Mouse (Mus musculus) heart, adult 2 months (tissue): ENCODE results near the gene Vpreb3. TPM values are rescaled to one million over a fixed set of nuclear protein-coding genes. Genes with fewer than 3 reads are reported as not detected.
A peak's percentile ranks its signal among the peaks of the same experiment; 100 is the strongest.

ENCODE experiments used
- DNase-seq, 2 experiments: peaks; one replicate each; pipeline ENCODE4 v3.0.0; 2021
- H3K27ac ChIP-seq: fragments of 200-600 bp; 2 replicates; pipeline ENCODE4 v1.8.1; 2022
- H3K27me3 ChIP-seq: fragments of 200-500 bp; 2 replicates; pipeline ENCODE4 v1.6.1; 2012; ENCODE audit warnings: mild to moderate bottlenecking, low read length, inconsistent platforms, mixed read lengths; ENCODE audit not compliant: control insufficient read depth, insufficient read depth
- H3K36me3 ChIP-seq: fragments of 200-500 bp; 2 replicates; pipeline ENCODE4 v1.6.1; 2012; ENCODE audit warnings: low read length, inconsistent platforms; ENCODE audit not compliant: control insufficient read depth, insufficient read depth
- H3K4me1 ChIP-seq: fragments of 200-500 bp; 2 replicates; pipeline ENCODE4 v1.6.1; 2011; ENCODE audit warnings: low read length; ENCODE audit not compliant: control insufficient read depth, insufficient read depth
- H3K4me3 ChIP-seq: fragments of 200-600 bp; 2 replicates; pipeline ENCODE4 v1.8.1; 2022
- H3K79me2 ChIP-seq: fragments of 200-500 bp; replicated peaks from 2 replicates; pipeline ENCODE4 v1.6.1; 2012; ENCODE audit warnings: mild to moderate bottlenecking, inconsistent platforms, low read length, moderate library complexity, mixed read lengths; ENCODE audit not compliant: control insufficient read depth, insufficient read depth
- H3K9ac ChIP-seq: fragments of 200-500 bp; 2 replicates; pipeline ENCODE4 v1.6.1; 2012; ENCODE audit warnings: low read depth, mild to moderate bottlenecking, control low read depth, inconsistent platforms, low read length, mixed read lengths
- CTCF ChIP-seq: fragments of 200-600 bp; IDR thresholded peaks from 2 replicates; pipeline ENCODE4 v1.8.1; 2022; ENCODE audit warnings: antibody characterized with exemption, mild to moderate bottlenecking, moderate library complexity
- EP300 ChIP-seq: fragments of 200-500 bp; IDR thresholded peaks from 2 replicates; pipeline ENCODE4 v1.6.1; 2011; ENCODE audit warnings: low read depth, low read length, control low read depth; ENCODE audit not compliant: insufficient read depth
- POLR2A ChIP-seq: fragments of 200-500 bp; IDR thresholded peaks from 2 replicates; pipeline ENCODE4 v1.6.1; 2011; ENCODE audit warnings: mild to moderate bottlenecking, low read depth, low read length, control low read depth; ENCODE audit not compliant: insufficient read depth
- WGBS: fragments of 180-500 bp; shearing (Covaris S2); methylation state at CpG from one replicate; pipeline ENCODE4 v1.1.7; 2018; 5-methylcytosine and 5-hydroxymethylcytosine counted together
- intact Hi-C: fragments of 180-260 bp; cut with DNase I; formaldehyde crosslinking; loops from one replicate; pipeline ENCODE4 v1.15.1; 2025
- polyA plus RNA-seq: library from polyadenylated mRNA; depleted of rRNA; stranded (reverse); fragments of >200 nt; gene quantifications from 2 replicates; pipeline ENCODE4 v1.2.3, GENCODE M21; 2012
- total RNA-seq, 2 experiments: library from RNA; stranded (reverse); gene quantifications; 2 replicates each; pipeline ENCODE4 v1.2.3; 2021

The Vpreb3 gene
- total and polyA plus RNA-seq, 3 experiments: 5.9 TPM; not detected in 2

DNA sequence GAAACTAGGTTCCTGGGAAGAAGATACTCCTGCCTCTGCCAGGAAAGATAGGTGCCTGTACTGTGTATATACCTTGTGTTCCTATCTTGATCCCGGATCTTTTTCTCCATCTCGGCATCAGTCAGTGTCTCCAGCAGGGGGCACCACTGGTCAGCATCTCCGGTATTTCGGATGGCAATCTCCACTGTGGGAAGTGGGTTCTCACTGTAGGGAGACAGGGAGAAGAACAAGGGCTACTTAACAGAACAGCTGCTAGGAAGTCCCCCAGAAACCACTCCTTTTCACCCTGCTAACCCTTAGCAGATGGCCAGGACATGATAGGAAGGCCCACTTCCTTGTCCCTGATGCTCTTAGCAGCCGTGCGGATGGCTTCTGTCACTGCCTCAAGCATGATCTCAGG, 45.5 kb upstream of the Vpreb3 start:
- Histone ChIP-seq H3K4me1 (peaks cover 15% of the 10 kb centered on the region), H3K27me3 (no peaks in the 10 kb centered on the region), H3K79me2 (no peaks in the 10 kb centered on the region), H3K36me3 (peaks cover 9% of the 10 kb centered on the region), H3K4me3 (no peak overlapping the region), H3K27ac (no peak overlapping the region), H3K9ac (no peak overlapping the region)
- DNase-seq: peak; percentile 60 to 81
- 27% methylated on average over 6 of the region's 6 CpGs for WGBS
- TF ChIP-seq POLR2A (no peak), EP300 (peak; percentile 51; the same call in 1 of the 2 replicates), CTCF (peak; percentile 87)
- intact Hi-C loops: loop anchor here (1.0 to 10.0 kb wide), 2 partner anchors 54 to 137 kb away; partner anchors contain the start of gene Zfp280b

- Histone ChIP-seq H3K36me3 (peaks cover 9% of the 10 kb centered on the region), H3K4me3 (no peak overlapping the region), H3K9ac (0 out of 2 replicates have a peak overlapping the region, but pooled peaks have one; percentile 4), H3K4me1 (peaks cover 13% of the 10 kb centered on the region), H3K27ac (peak overlapping the region; percentile 61), H3K27me3 (no peaks in the 10 kb centered on the region), H3K79me2 (no peaks in the 10 kb centered on the region)
- intact Hi-C loops: loop anchor here (10.0 kb wide), 1 partner anchor 137 kb away; the partner anchor contains the start of gene Zfp280b
- DNase-seq: peak; percentile 20 to 32
- WGBS: 63% methylated on average over 6 of the region's 6 CpGs
- TF ChIP-seq EP300: no peak
- TF ChIP-seq POLR2A: no peak
- no peak for TF ChIP-seq CTCF
These were observed 44.8 kb upstream of the Vpreb3 start for GRCm38 (mm10) chr10:75898039-75898564.

- H3K4me3 ChIP-seq: no peak overlapping the region
- H3K36me3 ChIP-seq: peaks cover 9% of the 10 kb centered on the region
- WGBS: 4% methylated on average over 3 of the region's 3 CpGs
- H3K27me3 ChIP-seq: no peaks in the 10 kb centered on the region
- intact Hi-C loops: loop anchor here (10.0 kb wide), 1 partner anchor 136 kb away; the partner anchor contains the start of gene Zfp280b
- TF ChIP-seq CTCF (no peak), EP300 (no peak), POLR2A (no peak)
- H3K9ac ChIP-seq: no peak overlapping the region
- peaks cover 13% of the 10 kb centered on the region for H3K4me1 ChIP-seq
- H3K79me2 ChIP-seq: no peaks in the 10 kb centered on the region
- H3K27ac ChIP-seq: peak overlapping the region; percentile 61
- peak; percentile 67 to 85 for DNase-seq
These were observed 44.0 kb upstream of the Vpreb3 start for GRCm38 (mm10) chr10:75898846-75899245.

DNA sequence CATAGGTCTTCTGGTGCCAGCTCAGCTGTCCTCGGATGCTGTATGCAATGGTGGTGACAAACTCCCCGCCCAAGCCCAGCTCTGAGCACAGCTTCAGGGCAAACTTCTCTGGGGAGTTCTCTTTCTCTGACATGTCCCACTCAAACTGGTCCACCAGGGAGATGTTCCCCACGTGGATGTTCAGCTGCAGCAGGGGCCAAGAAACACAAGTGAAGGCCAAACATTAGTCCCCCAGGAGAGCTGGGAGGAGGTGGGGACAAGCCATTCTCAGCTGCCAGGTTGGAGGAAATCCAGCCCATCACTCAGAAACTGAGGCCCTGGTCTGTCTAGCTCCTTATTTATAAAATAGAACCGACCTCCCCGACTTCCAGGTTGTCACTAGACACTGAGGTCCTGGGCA, 38.5 kb upstream of the Vpreb3 start:
- intact Hi-C loops: no loop called here
- Histone ChIP-seq H3K4me1 (no peaks in the 10 kb centered on the region), H3K9ac (no peak overlapping the region), H3K27me3 (no peaks in the 10 kb centered on the region), H3K4me3 (no peak overlapping the region), H3K36me3 (peaks cover 6% of the 10 kb centered on the region), H3K79me2 (no peaks in the 10 kb centered on the region), H3K27ac (no peak overlapping the region)
- 77% methylated on average over 5 of the region's 5 CpGs for WGBS
- peak in 1 of 2 experiments; percentile 46 for DNase-seq
- TF ChIP-seq CTCF (no peak), POLR2A (no peak), EP300 (no peak)

DNA sequence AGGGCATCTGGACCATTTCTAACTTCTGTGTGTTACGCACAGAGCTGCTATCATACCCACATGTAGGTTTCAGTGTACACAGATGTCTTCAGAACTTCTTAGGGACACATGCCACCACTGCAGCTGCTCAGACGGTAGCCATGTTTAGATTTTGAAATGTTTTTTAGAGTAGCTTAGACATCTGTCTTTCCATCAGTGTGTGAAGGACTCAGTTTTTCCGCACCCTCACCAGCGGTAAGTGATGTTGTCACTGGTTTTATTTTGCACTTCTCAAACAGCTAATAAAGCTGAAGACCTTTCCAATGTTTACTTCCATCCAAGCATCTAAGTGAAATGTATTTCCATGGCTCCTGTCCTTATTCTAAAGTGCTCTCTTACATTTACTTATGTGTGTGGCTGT, 36.0 kb upstream of the Vpreb3 start:
- no peak overlapping the region for H3K9ac ChIP-seq
- H3K36me3 ChIP-seq: 0 out of 2 replicates have a peak, but pooled peaks cover 1% of the 10 kb centered on the region
- no peak for TF ChIP-seq EP300
- no peak for TF ChIP-seq CTCF
- no peak for TF ChIP-seq POLR2A
- 91% methylated on average over 4 of the region's 4 CpGs for WGBS
- no peak overlapping the region for H3K27ac ChIP-seq
- DNase-seq: no peak
- H3K79me2 ChIP-seq: no peaks in the 10 kb centered on the region
- H3K27me3 ChIP-seq: no peaks in the 10 kb centered on the region
- H3K4me1 ChIP-seq: no peaks in the 10 kb centered on the region
- intact Hi-C loops: no loop called here
- no peak overlapping the region for H3K4me3 ChIP-seq

GRCm38 (mm10) chr10:75910698-75911097, 32.2 kb upstream of the Vpreb3 start:
- no peak for DNase-seq
- Histone ChIP-seq H3K4me1 (no peaks in the 10 kb centered on the region), H3K4me3 (no peak overlapping the region), H3K79me2 (no peaks in the 10 kb centered on the region), H3K36me3 (no peaks in the 10 kb centered on the region), H3K9ac (no peak overlapping the region), H3K27ac (no peak overlapping the region; the same call in 1 of the 2 replicates), H3K27me3 (no peaks in the 10 kb centered on the region)
- TF ChIP-seq EP300: no peak
- no peak for TF ChIP-seq POLR2A
- no peak for TF ChIP-seq CTCF
- intact Hi-C loops: no loop called here
- 77% methylated on average over 2 of the region's 2 CpGs for WGBS
